Mouse (Mus musculus) c-Kit-positive CD71-positive TER-119-negative erythroid progenitor cells, embryonic 14.5 days (primary cell): ENCODE data around the gene Gm14408.
"Not testable (repeated sequence)": the region's sequence is repeated elsewhere in the genome, so short reads cannot be mapped to it uniquely, and the experiment has no call there.

Experiments used
- DNase-seq: peaks from one replicate; pipeline ENCODE4 v3.0.0-alpha.2; 2013; ENCODE audit warnings: low read depth

The Gm14408 gene

GRCm38 (mm10) chr2:176830840-176831239 lies at the start of gene Gm14408:
Gene Gm14408 (plus strand): TSS chr2:176831140.
- not testable (repeated sequence) for DNase-seq

DNA sequence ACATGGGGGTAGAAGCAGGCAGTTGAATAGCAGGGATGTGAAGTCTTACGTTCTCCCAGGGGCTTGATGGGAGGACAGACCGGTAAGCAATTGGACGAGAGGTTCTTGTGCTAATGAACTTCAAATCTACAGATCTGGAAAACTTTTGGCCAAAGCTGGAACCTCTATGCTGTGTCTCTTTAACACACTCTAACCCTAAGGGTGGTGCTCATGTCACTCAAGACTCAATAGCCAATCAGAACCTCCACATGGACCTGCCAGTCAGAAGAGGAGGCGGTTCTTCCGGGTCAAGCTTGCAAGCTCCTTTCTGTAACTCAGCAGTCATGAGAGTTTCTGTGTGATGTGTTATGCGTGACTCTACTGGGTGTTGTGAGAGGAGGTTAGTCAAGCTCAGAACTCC lies 32.6 kb upstream of the Gm14408 start, which contains the start of gene Gm14295:
Gene Gm14295, plus strand, starts transcription at position 301 of the 400 bp plus-strand sequence.
- not testable (repeated sequence) for DNase-seq

DNA sequence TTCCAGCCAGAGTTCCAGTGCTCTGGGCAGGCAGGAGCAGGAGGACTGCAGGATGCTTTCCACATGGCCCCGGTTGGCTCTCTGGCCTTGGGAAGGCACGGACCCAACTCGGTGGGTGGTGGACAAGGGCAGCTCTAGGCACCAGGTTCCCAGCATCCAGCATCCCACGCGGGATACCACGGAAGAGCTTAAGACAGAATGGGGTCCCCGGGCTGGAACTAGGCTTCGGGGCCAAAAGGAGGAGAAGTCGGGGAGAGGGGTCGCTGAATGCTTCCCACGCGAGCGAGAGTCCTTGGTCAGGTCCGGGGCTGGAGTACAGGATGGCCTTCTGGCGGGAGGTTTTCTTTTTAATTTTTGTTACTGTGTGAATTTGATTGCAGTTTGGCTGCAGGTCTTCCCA lies 32.2 kb upstream of the Gm14408 start:
- not testable (repeated sequence) for DNase-seq
